Mouse (Mus musculus) ovary, postnatal 10 days (tissue): Measurements from ENCODE around the gene Vmn1r7.
"Not testable (repeated sequence)": the region's sequence is repeated elsewhere in the genome, so short reads cannot be mapped to it uniquely, and the experiment has no call there.

Experiments used
- DNase-seq: peaks from one replicate; pipeline ENCODE4 v3.0.0; 2022; ENCODE audit warnings: low spot score

Gene Vmn1r7

DNA sequence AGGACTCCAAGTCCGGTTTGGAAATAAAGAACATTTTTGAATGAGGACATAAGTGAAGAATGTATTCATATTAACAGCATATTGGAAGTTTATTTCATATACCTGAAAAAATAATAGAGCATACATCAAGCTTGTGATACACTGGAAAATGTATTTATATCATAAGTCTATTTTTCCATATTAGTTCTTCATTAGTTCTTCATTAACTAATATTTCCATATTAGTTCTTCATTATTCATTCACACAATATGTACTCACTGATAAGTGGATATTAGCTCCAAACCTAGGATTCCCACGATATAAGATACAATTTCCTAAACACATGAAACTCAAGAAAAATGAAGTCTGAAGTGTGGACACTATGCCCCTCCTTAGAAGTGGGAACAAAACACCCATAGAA lies at the start of gene Vmn1r7:
Gene Vmn1r7 (minus strand): TSS at position 101 of the 400 bp plus-strand sequence.
- not testable (repeated sequence) for DNase-seq

GRCm38 (mm10) chr6:57066487-57066886 lies 41.4 kb upstream of the Vmn1r7 start, which contains the start of gene Vmn1r9:
Gene Vmn1r9 (plus strand): TSS chr6:57066787.
- no peak for DNase-seq

GRCm38 (mm10) chr6:57063730-57064129 lies 38.6 kb upstream of the Vmn1r7 start:
- DNase-seq, result no peak

GRCm38 (mm10) chr6:57034674-57035073 lies 9.6 kb upstream of the Vmn1r7 start:
- DNase-seq, result no peak

GRCm38 (mm10) chr6:57031984-57032383 lies 6.9 kb upstream of the Vmn1r7 start, which contains the start of gene Vmn1r8:
Gene Vmn1r8 (plus strand): TSS chr6:57032284.
- DNase-seq, result no peak

DNA sequence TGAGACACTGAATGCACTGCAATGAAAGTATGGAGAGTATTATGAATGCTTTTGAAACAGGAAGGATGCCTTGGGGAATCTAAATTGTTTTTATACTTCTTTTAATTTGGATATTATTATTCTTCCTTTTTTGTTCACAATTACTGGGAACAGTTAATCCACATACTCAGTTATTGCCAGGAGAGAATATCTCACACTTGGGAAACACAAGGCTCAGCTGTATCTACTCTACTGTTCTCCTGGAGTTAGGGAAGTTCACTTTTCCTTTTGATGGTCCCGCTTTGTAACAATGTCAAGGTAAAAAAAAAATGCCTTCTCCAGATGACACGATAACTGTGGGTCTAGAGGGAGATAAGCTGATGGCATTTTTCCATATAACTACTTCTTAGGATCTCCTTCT lies 28.2 kb downstream of the Vmn1r7 start, which contains the start of gene Vmn1r6:
Gene Vmn1r6 (plus strand): TSS at position 301 of the 400 bp plus-strand sequence.
- DNase-seq, result no peak
